Mouse (Mus musculus) hindbrain, embryonic 15.5 days (tissue): ENCODE results near the gene Ssr3. TPM values are rescaled to one million over a fixed set of nuclear protein-coding genes. Genes with fewer than 3 reads are reported as not detected.

Experiments used
- ATAC-seq: fragments of 200-750 bp; cut with Nextera tagmentation; 2 replicates; pipeline ENCODE4 v1.8.0; 2017; ENCODE audit warnings: low read depth, moderate number of reproducible peaks, moderate TSS enrichment; ENCODE audit not compliant: low FRiP score
- H3K27ac ChIP-seq: fragments of 300-500 bp; sonication (generic); replicated peaks from 2 replicates; pipeline ENCODE4 v1.5.1; 2015; ENCODE audit warnings: mild to moderate bottlenecking, inconsistent platforms
- H3K27me3 ChIP-seq: fragments of 300-500 bp; sonication (generic); 2 replicates; pipeline ENCODE4 v1.6.1; 2015; ENCODE audit warnings: control low read depth, inconsistent platforms
- H3K36me3 ChIP-seq: fragments of 300-500 bp; sonication (generic); 2 replicates; pipeline ENCODE4 v1.6.1; 2015; ENCODE audit warnings: control low read depth, inconsistent platforms
- H3K4me1 ChIP-seq: fragments of 300-500 bp; sonication (generic); replicated peaks from 2 replicates; pipeline ENCODE4 v1.6.1; 2015; ENCODE audit warnings: control low read depth, inconsistent platforms
- H3K4me2 ChIP-seq: fragments of 300-500 bp; sonication (generic); 2 replicates; pipeline ENCODE4 v1.6.1; 2015; ENCODE audit warnings: moderate library complexity, mild to moderate bottlenecking, inconsistent platforms
- H3K4me3 ChIP-seq: fragments of 300-500 bp; sonication (generic); 2 replicates; pipeline ENCODE4 v1.5.1; 2015; ENCODE audit warnings: mild to moderate bottlenecking, inconsistent platforms
- H3K9ac ChIP-seq: fragments of 300-500 bp; sonication (generic); 2 replicates; pipeline ENCODE4 v1.6.1; 2015; ENCODE audit warnings: inconsistent platforms
- H3K9me3 ChIP-seq: fragments of 300-500 bp; sonication (generic); 2 replicates; pipeline ENCODE4 v1.6.1; 2016; ENCODE audit warnings: control low read depth, inconsistent platforms
- WGBS: fragments of 180-500 bp; shearing (Covaris S2); methylation state at CpG from one replicate; pipeline ENCODE4 v1.1.7; 2015; 5-methylcytosine and 5-hydroxymethylcytosine counted together
- polyA plus RNA-seq: library from polyadenylated mRNA; unstranded; fragments of >200 nt; fragmentation: Nextera tagmentation; extraction: Ambion mirVana; gene quantifications from 2 replicates; pipeline ENCODE4 v1.2.1, GENCODE M21; 2015

The Ssr3 gene
- 162 and 163 TPM in 2 replicates for polyA plus RNA-seq

DNA sequence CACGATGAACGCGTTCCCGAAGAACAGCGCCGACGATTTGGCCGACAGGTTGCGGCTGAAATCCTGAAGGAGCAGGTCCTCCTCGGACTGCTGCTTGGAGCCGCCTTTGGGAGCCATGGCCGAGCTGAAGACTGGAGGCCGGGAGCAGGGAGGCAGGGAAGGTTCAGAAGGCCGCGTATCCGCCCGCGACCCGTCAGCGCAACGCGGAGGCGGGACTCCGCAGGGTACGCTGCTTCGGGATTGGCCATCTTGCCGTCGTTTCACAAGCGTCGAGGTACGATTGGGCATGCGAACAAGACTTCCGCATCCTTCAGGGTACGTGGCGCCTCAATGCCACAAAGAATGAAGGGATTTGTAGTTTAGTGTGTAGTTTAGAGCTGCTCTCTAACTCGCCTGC, at the start of gene Ssr3:
Gene Ssr3 (minus strand): TSS at position 203 of the 397 bp plus-strand sequence.
- H3K27me3 ChIP-seq = no peaks in the 10 kb centered on the region
- H3K36me3 ChIP-seq = peaks cover 11% of the 10 kb centered on the region
- peak; percentile 100 for ATAC-seq
- H3K4me2 ChIP-seq = peak within 1 kb of the TSS; percentile 73
- H3K27ac ChIP-seq = peak within 1 kb of the TSS; percentile 90
- under 1% methylated on average over 36 of the region's 36 CpGs for WGBS
- H3K9me3 ChIP-seq = no peaks in the 10 kb centered on the region
- H3K9ac ChIP-seq = peak within 1 kb of the TSS; percentile 85
- peak within 1 kb of the TSS; percentile 77 for H3K4me3 ChIP-seq
- peaks cover 14% of the 10 kb centered on the region for H3K4me1 ChIP-seq

DNA sequence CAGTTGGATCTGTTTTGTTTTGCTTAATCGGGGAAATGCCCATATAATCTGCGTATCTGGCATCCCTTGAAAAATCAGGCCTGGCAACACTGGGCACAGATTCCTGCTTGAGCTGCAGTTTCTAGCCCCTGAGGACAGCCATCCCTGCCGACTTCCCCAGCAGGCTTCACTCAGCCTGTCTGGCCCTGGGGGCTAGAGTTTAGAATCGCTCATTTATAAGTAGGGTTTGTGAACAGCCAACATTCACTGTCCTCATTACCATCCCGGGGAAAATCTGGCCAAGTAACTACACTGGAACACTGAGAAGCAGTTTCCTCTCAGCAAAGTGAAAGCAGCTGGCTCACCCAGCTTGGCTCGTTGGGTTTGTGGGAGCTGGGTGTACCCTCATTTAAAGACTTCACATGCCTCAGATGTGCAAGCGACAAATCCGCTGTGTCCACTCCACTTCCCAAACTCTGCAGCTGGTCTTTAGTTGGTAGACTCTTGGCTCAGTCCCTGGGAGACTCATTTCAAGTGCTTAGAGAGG, 49.2 kb upstream of the Ssr3 start:
- Histone ChIP-seq H3K27ac (peak overlapping the region; percentile 71), H3K4me2 (peak overlapping the region; percentile 27; the same call in 1 of the 2 replicates), H3K4me1 (peaks cover 10% of the 10 kb centered on the region), H3K27me3 (no peaks in the 10 kb centered on the region), H3K36me3 (no peaks in the 10 kb centered on the region), H3K9ac (no peak overlapping the region; the same call in 1 of the 2 replicates), H3K4me3 (no peak overlapping the region), H3K9me3 (no peaks in the 10 kb centered on the region)
- WGBS = 24% methylated on average over 8 of the region's 8 CpGs
- ATAC-seq = peak; percentile 76

DNA sequence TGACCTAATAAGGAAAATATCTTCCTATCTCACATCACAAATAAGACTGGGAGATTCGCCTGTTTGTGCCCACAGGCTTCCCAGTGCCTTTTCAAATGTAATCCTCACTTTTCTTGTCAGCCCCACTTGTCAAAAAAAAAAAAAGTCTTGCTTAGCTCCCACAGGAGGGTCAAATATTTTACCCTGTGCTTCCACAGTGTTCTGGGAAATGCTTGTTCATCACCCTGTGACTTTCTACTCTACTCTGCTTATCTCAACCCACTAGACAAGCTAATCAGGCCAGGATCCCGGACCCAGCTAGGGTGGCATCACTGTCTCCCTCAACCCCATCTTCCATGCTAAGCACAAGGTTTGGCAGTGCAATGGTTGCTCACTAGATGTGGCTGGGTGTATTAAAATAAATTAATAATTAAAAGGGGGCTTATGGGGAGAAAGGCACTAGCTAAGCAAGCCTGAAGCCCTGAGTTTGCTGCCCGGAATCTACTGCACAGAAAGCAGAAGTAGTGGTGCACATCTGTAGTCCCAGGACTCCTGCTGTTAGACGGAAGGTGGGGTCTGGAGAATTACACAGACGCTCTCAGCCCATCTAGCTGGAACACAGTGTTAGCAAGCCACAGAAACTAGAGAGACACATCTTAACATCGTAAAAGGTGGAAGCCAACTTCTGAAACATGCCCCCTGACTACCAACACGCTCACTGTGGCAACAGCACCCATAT, 46.2 kb upstream of the Ssr3 start:
- no peak overlapping the region for H3K4me3 ChIP-seq
- no peak for ATAC-seq
- H3K4me2 ChIP-seq = no peak overlapping the region
- H3K9ac ChIP-seq = no peak overlapping the region
- WGBS = 82% methylated on average over 7 of the region's 7 CpGs
- peaks cover 10% of the 10 kb centered on the region for H3K4me1 ChIP-seq
- no peaks in the 10 kb centered on the region for H3K27me3 ChIP-seq
- H3K36me3 ChIP-seq = no peaks in the 10 kb centered on the region
- H3K27ac ChIP-seq = no peak overlapping the region
- H3K9me3 ChIP-seq = no peaks in the 10 kb centered on the region

DNA sequence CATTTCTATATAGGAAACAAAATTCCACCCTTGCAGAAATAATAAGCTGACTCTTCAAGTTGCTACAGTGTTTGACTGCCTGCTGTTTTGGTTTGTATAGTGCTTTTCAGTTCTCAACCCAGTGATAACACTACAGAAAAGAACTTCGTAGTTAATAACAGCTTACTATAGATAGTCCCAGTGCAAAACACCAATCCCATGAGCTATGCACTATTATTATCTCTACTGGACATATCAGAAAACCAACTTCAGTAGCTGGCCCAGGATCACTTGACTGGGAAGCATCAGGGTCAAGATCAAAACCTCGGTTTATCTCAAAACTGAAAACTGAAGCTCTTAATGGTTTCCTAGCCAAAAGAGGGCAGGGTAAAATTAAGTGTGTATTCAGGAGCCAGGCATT, 43.4 kb upstream of the Ssr3 start:
- no peaks in the 10 kb centered on the region for H3K36me3 ChIP-seq
- H3K4me1 ChIP-seq = no peaks in the 10 kb centered on the region; the same call in 1 of the 2 replicates
- H3K9ac ChIP-seq = no peak overlapping the region
- WGBS = 69% methylated on average over 2 of the region's 2 CpGs
- no peaks in the 10 kb centered on the region for H3K27me3 ChIP-seq
- no peak for ATAC-seq
- no peaks in the 10 kb centered on the region for H3K9me3 ChIP-seq
- H3K27ac ChIP-seq = no peak overlapping the region
- no peak overlapping the region for H3K4me3 ChIP-seq
- H3K4me2 ChIP-seq = no peak overlapping the region

DNA sequence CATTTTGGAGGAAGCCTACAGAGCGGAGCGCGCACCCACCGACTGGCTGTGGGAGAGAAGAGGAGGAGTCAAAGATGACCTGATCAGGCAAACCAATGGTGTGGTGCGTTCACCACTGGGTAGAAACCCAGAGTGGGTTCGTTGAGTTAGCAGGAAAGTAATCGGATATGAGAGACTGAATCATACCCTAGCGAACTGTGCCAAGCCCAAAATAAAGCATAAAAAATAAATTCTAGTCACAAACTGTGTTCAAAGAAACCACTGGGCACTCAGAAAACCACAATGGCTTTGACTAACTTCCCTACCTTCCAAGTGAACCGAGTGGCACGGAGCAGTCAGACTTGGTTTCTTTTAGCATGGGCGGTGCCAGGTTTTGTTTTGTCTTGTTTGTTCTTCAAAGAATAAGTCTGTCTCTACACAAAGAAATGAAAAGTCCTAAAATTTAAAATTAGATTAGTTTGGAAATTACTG, 42.7 kb upstream of the Ssr3 start:
- Histone ChIP-seq H3K9ac (no peak overlapping the region), H3K27me3 (no peaks in the 10 kb centered on the region), H3K4me2 (no peak overlapping the region), H3K27ac (no peak overlapping the region), H3K4me3 (no peak overlapping the region), H3K4me1 (no peaks in the 10 kb centered on the region), H3K36me3 (no peaks in the 10 kb centered on the region), H3K9me3 (no peaks in the 10 kb centered on the region)
- WGBS = 83% methylated on average over 11 of the region's 11 CpGs
- no peak for ATAC-seq

DNA sequence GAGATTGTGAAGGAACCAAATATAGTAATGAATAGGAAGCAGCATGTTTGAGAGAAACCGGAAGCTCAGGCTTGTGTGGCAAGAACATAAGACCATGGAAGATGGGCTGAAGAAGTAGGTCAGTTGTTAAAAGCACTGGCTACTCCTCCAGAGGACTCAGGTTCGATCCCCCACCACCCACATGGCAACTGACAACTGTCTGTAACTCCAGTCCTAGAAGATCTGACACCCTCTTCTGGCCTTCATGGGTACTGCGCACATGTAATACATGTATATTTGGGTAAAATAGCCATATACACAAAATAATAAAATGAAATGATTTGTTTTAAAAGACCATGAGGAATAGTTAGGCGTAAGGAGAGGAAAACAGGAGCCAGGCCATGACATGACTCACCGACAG, 39.8 kb upstream of the Ssr3 start:
- H3K9ac ChIP-seq = no peak overlapping the region
- 93% methylated on average over 5 of the region's 5 CpGs for WGBS
- no peaks in the 10 kb centered on the region for H3K9me3 ChIP-seq
- H3K4me1 ChIP-seq = no peaks in the 10 kb centered on the region
- ATAC-seq = no peak
- no peak overlapping the region for H3K4me2 ChIP-seq
- no peak overlapping the region for H3K27ac ChIP-seq
- H3K36me3 ChIP-seq = no peaks in the 10 kb centered on the region
- H3K27me3 ChIP-seq = no peaks in the 10 kb centered on the region
- no peak overlapping the region for H3K4me3 ChIP-seq

DNA sequence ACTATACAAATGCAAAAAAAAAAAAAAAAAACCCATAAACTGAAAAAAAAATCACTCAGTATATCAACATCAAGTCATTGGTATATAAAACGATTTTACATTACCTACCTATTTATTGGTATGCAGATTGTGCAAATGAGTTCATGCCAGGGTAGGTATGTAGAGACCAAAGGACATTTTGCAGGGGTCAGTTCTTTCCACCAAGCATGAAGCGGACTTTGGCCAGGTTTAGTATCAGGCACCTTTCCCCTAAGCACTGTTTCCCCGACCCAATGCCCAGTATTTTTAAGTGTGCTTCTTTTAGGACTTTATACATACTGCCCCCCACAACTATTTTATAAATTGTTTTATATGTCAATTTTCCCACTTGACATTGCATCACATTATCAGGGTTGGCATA, 27.3 kb upstream of the Ssr3 start:
- H3K27ac ChIP-seq = no peak overlapping the region
- no peaks in the 10 kb centered on the region for H3K36me3 ChIP-seq
- WGBS = 90% methylated on average over 3 of the region's 3 CpGs
- H3K4me3 ChIP-seq = no peak overlapping the region
- ATAC-seq = no peak
- H3K27me3 ChIP-seq = no peaks in the 10 kb centered on the region
- no peak overlapping the region for H3K4me2 ChIP-seq
- H3K9ac ChIP-seq = no peak overlapping the region
- H3K4me1 ChIP-seq = no peaks in the 10 kb centered on the region
- no peaks in the 10 kb centered on the region for H3K9me3 ChIP-seq

DNA sequence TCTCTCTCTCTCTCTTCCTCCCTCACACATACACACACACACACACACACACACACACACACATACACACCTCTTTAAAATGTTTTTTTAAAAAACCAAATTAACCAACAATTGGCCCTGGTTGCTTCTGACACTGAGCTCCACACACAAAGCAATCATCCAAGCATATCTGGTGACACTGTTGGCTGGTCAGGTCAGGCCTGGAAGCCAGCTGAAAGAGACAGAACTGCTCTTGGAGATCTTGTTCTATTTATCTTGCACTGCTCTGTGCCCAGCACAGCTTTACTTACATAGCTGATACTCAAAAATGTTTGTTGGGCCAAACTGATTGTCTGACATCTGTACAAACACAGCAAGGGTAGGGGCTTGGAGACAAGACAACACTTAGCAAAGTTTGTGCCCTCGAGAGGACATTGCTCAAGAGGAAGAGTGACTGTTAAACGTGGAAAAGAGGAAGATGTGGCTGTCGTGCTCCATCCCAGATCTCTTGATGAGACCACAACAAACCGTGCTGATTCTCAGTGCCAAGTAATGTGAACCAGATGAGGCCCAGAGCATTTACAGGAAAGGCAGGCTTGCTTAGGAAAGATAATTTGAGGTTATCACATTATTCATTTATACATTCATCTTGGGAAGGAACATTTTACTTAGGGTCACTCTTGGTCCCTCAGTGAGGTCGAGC, 25.6 kb upstream of the Ssr3 start:
- 69% methylated on average over 5 of the region's 5 CpGs for WGBS

DNA sequence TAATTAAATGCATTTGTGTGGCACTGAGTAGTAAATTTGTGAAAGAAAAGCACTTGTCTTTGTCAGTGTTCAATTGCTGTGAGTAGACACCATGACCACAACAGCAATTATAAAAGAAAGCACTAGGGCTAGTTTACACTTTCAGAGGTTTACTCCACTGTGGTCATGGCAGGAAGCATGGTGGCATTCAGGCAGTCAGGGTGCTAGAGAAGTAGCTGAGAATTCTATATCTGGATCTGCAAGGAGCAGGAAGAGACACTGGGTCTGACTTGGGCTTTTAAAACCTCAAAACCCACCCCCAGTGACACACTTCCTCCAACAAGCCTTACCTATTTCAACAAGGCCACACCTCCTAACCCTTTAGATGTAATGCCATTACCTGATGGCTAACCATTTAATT, 24.1 kb upstream of the Ssr3 start:
- Histone ChIP-seq H3K4me2 (no peak overlapping the region), H3K9ac (no peak overlapping the region), H3K4me1 (no peaks in the 10 kb centered on the region), H3K27me3 (no peaks in the 10 kb centered on the region), H3K9me3 (no peaks in the 10 kb centered on the region), H3K27ac (no peak overlapping the region), H3K36me3 (no peaks in the 10 kb centered on the region), H3K4me3 (no peak overlapping the region)
- ATAC-seq = no peak

More for the DNA sequence above, 25.6 kb upstream of the Ssr3 start:
- Histone ChIP-seq H3K27me3 (no peaks in the 10 kb centered on the region), H3K4me3 (no peak overlapping the region), H3K4me2 (no peak overlapping the region), H3K9me3 (no peaks in the 10 kb centered on the region), H3K4me1 (no peaks in the 10 kb centered on the region), H3K36me3 (no peaks in the 10 kb centered on the region), H3K9ac (no peak overlapping the region), H3K27ac (no peak overlapping the region)
- no peak for ATAC-seq

DNA sequence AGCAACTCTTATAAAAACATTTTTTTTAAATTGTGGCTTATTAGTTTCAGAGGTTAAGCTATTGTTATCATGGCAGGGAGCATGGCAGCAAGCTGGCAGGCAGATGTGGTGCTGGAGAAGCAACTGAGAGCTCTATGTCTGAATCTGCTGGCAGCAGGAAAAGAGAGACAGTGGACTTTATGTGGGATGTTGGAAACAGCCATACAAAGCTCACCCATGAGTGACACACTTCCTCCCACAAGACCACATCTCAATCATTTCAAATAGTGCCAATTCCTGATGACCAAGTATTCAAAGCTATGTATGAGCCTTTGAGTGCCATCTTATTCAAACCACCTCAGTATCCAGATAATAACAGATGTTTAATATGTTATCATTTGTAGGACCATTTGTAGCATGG, 15.5 kb upstream of the Ssr3 start:
- H3K9me3 ChIP-seq = no peaks in the 10 kb centered on the region
- no peak overlapping the region for H3K9ac ChIP-seq
- ATAC-seq = no peak
- H3K27ac ChIP-seq = no peak overlapping the region
- H3K4me2 ChIP-seq = no peak overlapping the region
- H3K4me1 ChIP-seq = no peaks in the 10 kb centered on the region
- no peaks in the 10 kb centered on the region for H3K27me3 ChIP-seq
- H3K36me3 ChIP-seq = no peaks in the 10 kb centered on the region
- no peak overlapping the region for H3K4me3 ChIP-seq

DNA sequence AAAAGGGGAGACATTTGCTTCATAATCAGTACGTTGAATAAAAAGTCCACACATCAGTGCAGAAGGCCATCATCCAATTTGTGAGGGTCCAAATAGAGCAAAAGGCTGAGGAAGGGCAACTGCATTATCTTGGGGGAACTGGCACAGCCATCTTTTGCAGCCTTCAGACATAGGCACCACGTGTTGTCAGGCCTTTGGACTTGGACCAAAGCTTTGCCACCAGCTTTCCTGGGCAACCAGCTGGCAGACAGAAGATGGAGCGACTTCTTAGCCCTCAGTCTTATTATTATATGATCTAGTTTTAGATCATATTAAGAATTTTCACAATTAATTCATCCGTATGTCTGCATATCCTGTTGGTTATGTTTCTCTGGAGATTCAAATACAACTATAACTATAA, 13.4 kb upstream of the Ssr3 start:
- no peaks in the 10 kb centered on the region for H3K9me3 ChIP-seq
- ATAC-seq = no peak
- no peaks in the 10 kb centered on the region for H3K36me3 ChIP-seq
- no peak overlapping the region for H3K27ac ChIP-seq
- no peaks in the 10 kb centered on the region for H3K27me3 ChIP-seq
- no peak overlapping the region for H3K4me2 ChIP-seq
- no peak overlapping the region for H3K9ac ChIP-seq
- no peaks in the 10 kb centered on the region for H3K4me1 ChIP-seq
- no peak overlapping the region for H3K4me3 ChIP-seq
- 73% methylated on average over 4 of the region's 4 CpGs for WGBS

DNA sequence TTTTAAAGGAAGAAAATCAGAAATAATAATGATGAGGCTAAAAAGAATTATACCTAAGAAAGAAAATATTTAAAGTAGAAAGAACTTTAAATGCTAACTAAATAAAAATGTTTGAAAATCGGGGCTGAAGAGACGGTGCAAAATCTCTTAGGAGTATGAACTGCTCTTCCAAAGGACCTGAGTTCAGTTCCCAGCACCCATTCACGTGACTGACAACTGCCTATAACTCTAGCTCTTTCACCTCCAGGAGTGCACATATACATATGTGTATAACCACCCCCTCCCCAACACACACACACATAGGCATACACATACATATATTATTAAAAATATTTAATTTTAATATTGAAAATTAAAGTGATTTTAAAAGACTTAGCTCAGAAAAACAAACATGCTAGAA, 5.1 kb upstream of the Ssr3 start:
- WGBS = 93% methylated on average over 3 of the region's 3 CpGs
- no peak for ATAC-seq
- no peak overlapping the region for H3K4me2 ChIP-seq
- no peak overlapping the region for H3K9ac ChIP-seq
- H3K4me1 ChIP-seq = no peaks in the 10 kb centered on the region
- H3K36me3 ChIP-seq = no peaks in the 10 kb centered on the region
- H3K4me3 ChIP-seq = no peak overlapping the region
- no peaks in the 10 kb centered on the region for H3K9me3 ChIP-seq
- no peaks in the 10 kb centered on the region for H3K27me3 ChIP-seq
- H3K27ac ChIP-seq = no peak overlapping the region
